Mouse (Mus musculus): ENCODE measurements at regions not wholly inside any gene's neighbourhood (a gene's known extent, or its start where the extent isn't known, plus 50 kb on each side); places are given as distances from the start of the nearest gene placed in this dataset.

GRCm38 (mm10) chr17:48600176-48600575, 145.5 kb downstream of the Unc5cl start:
- TF ChIP-seq EP300 (IDR thresholded peaks at IDR 0.05; ENCODE audit: low read depth) (no peak), CTCF (IDR thresholded peaks at IDR 0.05; ENCODE audit: low read depth) (no peak)

All from liver, embryonic 14.5 days (tissue).